Mouse (Mus musculus) megakaryocyte, embryonic 14.5 days (primary cell): ENCODE data around the gene Rapgef4. TPM values are rescaled to one million over a fixed set of nuclear protein-coding genes. Genes with fewer than 3 reads are reported as not detected.

Experiments
- H3K27me3 ChIP-seq: replicated peaks from 2 replicates; pipeline ENCODE3; 2012; ENCODE audit warnings: inconsistent platforms
- H3K36me3 ChIP-seq: replicated peaks from 2 replicates; pipeline ENCODE3; 2012; ENCODE audit warnings: low read length, inconsistent platforms, mixed read lengths
- H3K4me1 ChIP-seq: 2 replicates; pipeline ENCODE4 v1.6.1; 2012; ENCODE audit warnings: inconsistent platforms
- H3K4me3 ChIP-seq: replicated peaks from 2 replicates; pipeline ENCODE3; 2012; ENCODE audit warnings: moderate library complexity, mild to moderate bottlenecking, inconsistent platforms
- H3K9me3 ChIP-seq: 2 replicates; pipeline ENCODE4 v1.6.1; 2012; ENCODE audit warnings: inconsistent platforms
- FLI1 ChIP-seq: IDR thresholded peaks from 2 replicates; pipeline ENCODE4 v1.6.1; 2012; ENCODE audit warnings: low read length, inconsistent platforms, mixed read lengths
- GATA1 ChIP-seq: IDR thresholded peaks from 3 replicates; pipeline ENCODE4 v1.6.1; 2012; ENCODE audit warnings: mixed read lengths, low read length, inconsistent platforms, borderline replicate concordance
- polyA plus RNA-seq: library from polyadenylated mRNA; stranded (reverse); fragments of >175 nt; gene quantifications from 2 replicates; pipeline ENCODE4 v1.2.3, GENCODE M21; 2012; ENCODE audit warnings: low replicate concordance; ENCODE audit not compliant: insufficient read depth

Gene Rapgef4
- polyA plus RNA-seq, 1 experiment, result not detected

GRCm38 (mm10) chr2:72038235-72038634 lies 57.2 kb downstream of the Rapgef4 start:
- Histone ChIP-seq H3K4me1 (peaks cover 7% of the 10 kb centered on the region; the same call in 1 of the 2 replicates), H3K4me3 (no peak overlapping the region), H3K27me3 (peaks cover 22% of the 10 kb centered on the region), H3K9me3 (peaks cover 4% of the 10 kb centered on the region; the same call in 1 of the 2 replicates), H3K36me3 (no peaks in the 10 kb centered on the region)
- TF ChIP-seq FLI1 (no peak), GATA1 (no peak)

GRCm38 (mm10) chr2:72038651-72039251 lies 57.7 kb downstream of the Rapgef4 start:
- H3K36me3 ChIP-seq, result no peaks in the 10 kb centered on the region
- peaks cover 4% of the 10 kb centered on the region; the same call in 1 of the 2 replicates for H3K9me3 ChIP-seq
- H3K27me3 ChIP-seq, result peaks cover 23% of the 10 kb centered on the region
- peaks cover 7% of the 10 kb centered on the region; the same call in 1 of the 2 replicates for H3K4me1 ChIP-seq
- TF ChIP-seq FLI1, result no peak
- TF ChIP-seq GATA1, result no peak
- H3K4me3 ChIP-seq, result no peak overlapping the region

GRCm38 (mm10) chr2:72039522-72040045 lies 58.5 kb downstream of the Rapgef4 start:
- Histone ChIP-seq H3K4me3 (no peak overlapping the region), H3K27me3 (peaks cover 21% of the 10 kb centered on the region), H3K36me3 (no peaks in the 10 kb centered on the region), H3K9me3 (peaks cover 4% of the 10 kb centered on the region; the same call in 1 of the 2 replicates), H3K4me1 (peaks cover 7% of the 10 kb centered on the region; the same call in 1 of the 2 replicates)
- TF ChIP-seq FLI1 (no peak), GATA1 (no peak)

- H3K9me3 ChIP-seq, result peaks cover 4% of the 10 kb centered on the region; the same call in 1 of the 2 replicates
- no peak overlapping the region for H3K4me3 ChIP-seq
- peaks cover 7% of the 10 kb centered on the region; the same call in 1 of the 2 replicates for H3K4me1 ChIP-seq
- peaks cover 18% of the 10 kb centered on the region for H3K27me3 ChIP-seq
- no peak for TF ChIP-seq FLI1
- no peak for TF ChIP-seq GATA1
- no peaks in the 10 kb centered on the region for H3K36me3 ChIP-seq
Measured at GRCm38 (mm10) chr2:72041087-72041486, 60.0 kb downstream of the Rapgef4 start.

- no peak for TF ChIP-seq FLI1
- no peak for TF ChIP-seq GATA1
- Histone ChIP-seq H3K36me3 (no peaks in the 10 kb centered on the region), H3K27me3 (peaks cover 18% of the 10 kb centered on the region), H3K4me3 (no peak overlapping the region), H3K4me1 (peaks cover 7% of the 10 kb centered on the region; the same call in 1 of the 2 replicates), H3K9me3 (peaks cover 4% of the 10 kb centered on the region; the same call in 1 of the 2 replicates)
Measured at GRCm38 (mm10) chr2:72042093-72042492, 61.1 kb downstream of the Rapgef4 start.

GRCm38 (mm10) chr2:72044191-72044590 lies 63.2 kb downstream of the Rapgef4 start:
- Histone ChIP-seq H3K9me3 (peaks cover 4% of the 10 kb centered on the region; the same call in 1 of the 2 replicates), H3K4me3 (no peak overlapping the region), H3K27me3 (peaks cover 26% of the 10 kb centered on the region), H3K4me1 (no peaks in the 10 kb centered on the region), H3K36me3 (no peaks in the 10 kb centered on the region)
- TF ChIP-seq FLI1 (no peak), GATA1 (no peak)

- Histone ChIP-seq H3K9me3 (peaks cover 4% of the 10 kb centered on the region; the same call in 1 of the 2 replicates), H3K4me1 (no peaks in the 10 kb centered on the region), H3K36me3 (no peaks in the 10 kb centered on the region), H3K27me3 (peaks cover 24% of the 10 kb centered on the region), H3K4me3 (no peak overlapping the region)
- TF ChIP-seq FLI1, result no peak
- TF ChIP-seq GATA1, result no peak
Measured at GRCm38 (mm10) chr2:72045024-72045423, 64.0 kb downstream of the Rapgef4 start.

- Histone ChIP-seq H3K9me3 (peaks cover 4% of the 10 kb centered on the region; the same call in 1 of the 2 replicates), H3K36me3 (no peaks in the 10 kb centered on the region), H3K27me3 (peaks cover 23% of the 10 kb centered on the region), H3K4me1 (no peaks in the 10 kb centered on the region), H3K4me3 (no peak overlapping the region)
- TF ChIP-seq FLI1 (no peak), GATA1 (no peak)
Measured at GRCm38 (mm10) chr2:72045659-72046058, 64.6 kb downstream of the Rapgef4 start.

- TF ChIP-seq FLI1 (no peak), GATA1 (no peak)
- Histone ChIP-seq H3K27me3 (peaks cover 19% of the 10 kb centered on the region), H3K4me3 (no peak overlapping the region), H3K4me1 (peaks cover 11% of the 10 kb centered on the region), H3K36me3 (no peaks in the 10 kb centered on the region), H3K9me3 (no peaks in the 10 kb centered on the region)
Measured at GRCm38 (mm10) chr2:72050451-72050850, 69.4 kb downstream of the Rapgef4 start.

- Histone ChIP-seq H3K4me3 (peak overlapping the region; percentile 83), H3K4me1 (peaks cover 22% of the 10 kb centered on the region), H3K27me3 (peaks cover 9% of the 10 kb centered on the region), H3K36me3 (no peaks in the 10 kb centered on the region), H3K9me3 (no peaks in the 10 kb centered on the region)
- TF ChIP-seq FLI1 (no peak), GATA1 (no peak)
Measured at GRCm38 (mm10) chr2:72054280-72054679, 73.2 kb downstream of the Rapgef4 start.
